Mouse (Mus musculus) testis, postnatal 14 days (tissue): ENCODE results near the gene Zbtb12.
"Not testable (repeated sequence)": the region's sequence is repeated elsewhere in the genome, so short reads cannot be mapped to it uniquely, and the experiment has no call there.

Source experiments
- DNase-seq: peaks from one replicate; pipeline ENCODE4 v3.0.0; 2021; ENCODE audit warnings: low spot score

Zbtb12 gene

DNA sequence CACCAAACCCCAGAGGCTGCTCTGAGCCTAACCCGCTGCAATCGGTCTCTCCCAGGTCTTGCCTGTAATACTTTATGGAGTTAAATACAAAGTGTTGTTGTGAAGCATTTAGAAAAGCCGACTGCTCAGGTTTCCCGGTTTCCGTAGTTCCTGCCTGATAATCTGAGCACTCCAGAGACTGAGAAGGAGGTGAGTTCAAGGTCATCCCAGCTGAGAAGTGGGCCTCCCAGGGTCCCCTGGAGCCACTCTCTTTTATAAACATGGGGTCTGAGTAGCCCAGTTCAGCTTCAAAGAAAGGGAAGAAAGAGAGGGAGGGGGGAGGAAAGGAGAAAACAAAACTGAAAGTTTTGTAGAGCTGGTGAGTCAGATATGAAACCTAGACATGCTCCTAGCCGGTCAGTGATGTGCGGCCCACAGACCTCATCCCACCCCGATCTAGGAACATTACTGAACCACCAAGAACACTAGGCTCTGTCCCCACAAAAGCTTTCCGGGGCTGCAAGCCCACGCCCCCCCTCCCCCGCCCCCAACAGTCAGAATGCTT is at the start of gene Zbtb12:
Gene Zbtb12 (plus strand): TSS at position 148 of the 544 bp plus-strand sequence.
- no peak for DNase-seq

DNA sequence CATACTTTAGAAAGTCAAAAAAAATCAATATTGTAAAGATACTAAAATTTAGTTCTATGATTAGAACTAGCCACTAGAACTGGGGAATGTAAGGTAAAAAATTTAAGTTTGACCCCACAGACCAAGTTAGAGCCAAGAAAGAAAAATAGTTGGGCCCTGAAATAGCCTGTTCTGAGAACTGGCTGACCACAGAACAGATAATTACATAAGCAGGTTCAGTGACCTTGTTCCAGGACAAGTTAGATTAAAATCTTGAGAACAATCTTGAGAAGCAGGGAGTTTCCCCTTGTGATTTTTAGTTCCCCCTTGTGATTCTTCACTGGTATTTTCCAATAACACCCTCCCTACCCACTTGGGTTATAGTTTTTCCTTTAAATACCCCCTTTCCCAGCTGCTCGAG is 48.5 kb upstream of the Zbtb12 start:
- DNase-seq, result not testable (repeated sequence)

DNA sequence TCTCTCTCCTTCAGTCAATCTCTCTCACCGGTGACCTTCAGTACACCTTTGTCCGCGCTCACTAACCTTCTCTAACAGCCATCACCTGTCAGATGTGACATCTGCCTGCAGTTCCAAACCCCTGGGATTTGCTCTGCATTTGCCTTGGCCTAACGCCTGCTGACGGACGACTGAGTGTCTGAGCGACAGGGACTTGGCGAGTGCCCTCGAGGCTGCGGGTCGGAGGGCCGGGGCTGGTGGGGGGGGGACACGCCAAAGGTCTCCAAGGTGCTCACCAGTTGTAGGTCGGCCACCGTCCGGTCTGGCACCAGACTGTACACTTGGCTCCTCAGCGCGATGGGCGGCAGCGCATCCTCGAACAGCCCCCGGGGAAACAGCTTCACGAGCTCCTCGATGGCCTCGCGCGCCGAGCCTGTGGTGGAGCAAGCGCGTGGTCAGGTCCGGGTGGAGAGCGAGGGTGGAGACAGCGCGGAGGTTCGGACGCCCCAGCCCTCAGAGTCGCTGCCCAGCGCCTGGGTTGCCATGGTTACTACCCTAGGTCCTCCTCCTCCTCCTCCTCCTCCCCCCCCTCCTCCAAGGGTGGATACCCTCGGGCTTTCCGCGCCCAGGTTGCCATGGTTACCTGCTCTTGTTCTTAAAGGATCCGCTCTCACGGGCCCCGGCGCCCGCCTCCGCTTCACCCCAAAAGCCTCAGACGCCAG is 43.0 kb upstream of the Zbtb12 start:
- no peak for DNase-seq

DNA sequence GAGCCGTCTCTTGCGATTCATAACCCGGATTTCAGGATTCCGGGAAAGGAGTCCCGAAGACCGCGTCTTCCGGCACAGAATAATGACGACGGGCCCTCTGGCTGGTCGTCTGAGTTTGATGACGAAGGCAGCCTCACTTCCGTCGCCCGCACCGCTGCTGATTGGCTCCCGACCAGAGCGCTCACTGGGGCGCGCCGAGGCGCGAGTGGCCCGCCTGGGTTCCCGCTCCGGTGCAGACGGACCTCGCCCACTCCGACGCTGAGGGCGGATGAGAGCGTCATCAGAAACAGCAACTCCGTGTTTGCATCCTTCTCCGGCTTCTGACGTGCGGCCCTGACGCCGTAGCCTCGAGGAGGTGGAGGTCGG is 42.4 kb upstream of the Zbtb12 start, which contains the start of the genes Stk19 and Dxo:
Gene Stk19 (minus strand): TSS at position 90 of the 366 bp plus-strand sequence.
Gene Dxo (plus strand): TSS at position 164 of the 366 bp plus-strand sequence.
- DNase-seq, result peak; percentile 96

DNA sequence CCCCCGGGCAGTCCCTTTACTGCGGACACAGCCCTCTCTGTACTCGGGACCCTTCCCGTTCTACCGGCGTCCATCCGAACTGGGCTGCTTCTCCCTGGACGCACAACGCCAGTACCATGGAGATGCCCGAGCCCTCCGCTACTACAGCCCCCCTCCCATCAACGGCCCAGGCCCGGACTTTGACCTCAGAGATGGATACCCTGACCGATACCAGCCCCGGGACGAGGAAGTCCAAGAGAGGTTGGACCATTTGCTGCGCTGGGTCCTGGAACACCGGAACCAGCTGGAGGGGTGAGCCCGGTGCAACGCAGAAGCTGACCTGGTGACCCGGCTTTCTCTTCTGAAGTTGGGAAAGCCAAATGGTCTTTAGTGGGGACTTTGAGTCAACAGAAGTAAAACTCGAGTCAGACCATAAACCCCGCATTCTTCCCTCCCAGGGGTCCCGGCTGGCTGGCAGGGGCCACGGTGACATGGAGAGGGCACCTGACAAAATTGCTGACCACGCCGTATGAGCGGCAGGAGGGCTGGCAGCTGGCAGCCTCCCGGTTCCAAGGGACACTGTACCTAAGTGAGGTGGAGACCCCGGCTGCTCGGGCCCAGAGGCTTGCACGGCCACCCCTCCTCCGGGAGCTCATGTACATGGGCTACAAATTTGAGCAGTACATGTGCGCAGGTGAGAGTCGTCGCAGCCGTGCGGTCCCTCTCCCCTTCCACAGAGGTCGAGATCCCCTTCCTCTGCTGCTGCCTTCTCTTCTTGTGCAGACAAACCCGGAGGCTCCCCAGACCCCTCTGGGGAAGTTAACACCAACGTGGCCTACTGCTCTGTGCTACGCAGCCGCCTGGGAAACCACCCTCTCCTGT is 41.6 kb upstream of the Zbtb12 start:
- no peak for DNase-seq

DNA sequence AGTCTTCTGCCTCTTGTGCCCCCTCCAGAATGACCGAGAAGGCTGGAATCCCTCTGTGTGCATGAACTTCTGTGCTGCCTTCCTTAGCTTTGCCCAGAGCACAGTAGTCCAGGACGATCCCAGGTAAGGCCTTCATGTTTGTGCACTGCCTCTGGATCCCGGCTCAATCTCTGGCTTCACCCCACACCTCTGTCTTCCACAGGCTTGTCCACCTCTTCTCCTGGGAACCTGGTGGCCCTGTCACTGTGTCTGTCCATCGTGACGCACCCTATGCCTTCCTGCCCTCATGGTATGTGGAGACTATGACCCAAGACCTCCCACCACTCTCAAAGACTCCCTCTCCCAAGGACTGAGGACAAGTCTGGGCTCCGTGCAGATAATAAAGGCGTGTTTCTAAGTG is 40.5 kb upstream of the Zbtb12 start:
- no peak for DNase-seq

DNA sequence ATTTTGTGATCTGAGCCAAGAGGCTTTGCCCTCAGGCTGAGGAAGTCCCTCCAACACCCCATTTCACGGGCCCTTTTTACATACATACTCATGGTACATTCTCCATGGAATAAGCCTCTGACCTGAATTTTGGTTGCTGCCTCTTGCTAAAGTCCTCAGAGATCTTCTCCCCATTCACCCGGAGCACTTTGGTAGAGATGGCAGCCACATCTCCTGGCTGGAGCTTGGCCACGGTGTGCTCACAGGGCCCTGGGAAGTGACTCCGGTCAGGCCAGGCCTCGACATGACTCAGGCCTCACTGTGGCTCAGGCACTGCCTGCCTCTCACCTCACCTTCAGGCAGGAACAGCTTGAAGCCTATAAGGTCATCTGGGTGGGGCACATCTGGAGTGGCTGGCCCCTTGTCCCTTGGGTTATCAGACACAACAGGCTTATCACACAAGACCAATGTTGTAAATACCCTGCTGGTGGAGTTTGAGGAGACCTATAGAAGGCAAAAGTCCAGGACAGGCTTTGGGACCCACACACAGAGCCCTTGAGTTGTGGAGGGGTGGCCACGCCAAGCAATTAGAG is 38.5 kb upstream of the Zbtb12 start:
- no peak for DNase-seq

DNA sequence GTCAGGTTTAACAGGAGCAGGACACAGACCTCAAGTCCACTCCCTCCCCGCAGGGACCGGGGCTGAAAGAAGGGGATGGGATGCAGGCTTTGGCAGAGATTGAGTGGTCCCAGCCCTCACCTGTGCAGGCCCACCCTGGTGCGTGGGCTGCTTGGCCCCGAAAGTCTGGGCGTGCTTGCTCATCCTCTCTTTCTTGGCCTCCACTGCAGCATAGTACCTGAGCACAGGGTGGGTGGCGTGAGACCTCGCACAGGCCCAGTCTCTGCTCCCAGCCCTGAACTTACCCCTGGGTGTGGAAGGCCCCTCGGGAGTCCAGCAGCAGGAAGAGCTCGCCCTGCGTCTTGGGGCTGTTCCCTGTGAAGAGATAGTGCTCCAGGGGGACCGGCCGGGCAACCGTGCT is 34.4 kb upstream of the Zbtb12 start:
- no peak for DNase-seq

DNA sequence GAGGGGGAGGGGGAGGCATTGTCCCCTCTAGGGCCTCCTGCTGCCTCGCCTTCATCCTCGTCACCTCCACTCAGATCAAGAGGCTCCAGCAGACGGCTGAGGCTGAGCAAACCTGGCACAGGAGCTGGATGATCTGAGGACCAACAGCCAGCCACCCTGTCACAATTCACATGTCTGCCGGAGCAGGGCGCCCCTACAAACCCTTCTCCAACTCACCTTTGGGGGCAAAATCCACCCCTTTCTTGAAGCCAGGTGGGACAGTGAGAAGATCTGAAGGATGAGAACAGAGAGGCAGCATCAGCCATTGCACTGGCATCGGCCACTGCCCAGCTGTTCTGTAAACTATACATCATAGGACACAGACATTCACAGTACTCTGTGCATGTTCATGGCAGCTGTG is 32.1 kb upstream of the Zbtb12 start:
- no peak for DNase-seq

DNA sequence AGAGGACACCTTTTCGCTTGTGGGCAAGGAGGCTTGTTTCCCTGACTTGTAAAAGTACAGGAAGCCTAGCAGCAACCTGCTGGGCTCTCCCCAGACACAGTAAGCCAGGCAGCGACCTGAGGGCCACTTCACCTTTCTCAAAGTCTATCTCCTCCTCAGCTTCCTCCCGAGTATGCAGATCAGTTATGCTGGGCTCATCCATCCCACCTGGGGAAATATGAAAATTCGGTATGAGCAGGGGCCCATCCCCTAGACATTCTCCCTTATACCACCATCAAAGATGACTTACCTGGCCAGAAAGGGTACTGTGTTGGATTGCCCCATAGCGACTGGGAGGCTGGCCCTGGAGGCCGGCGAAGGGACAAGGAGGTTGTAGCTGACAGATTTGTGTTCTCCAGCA is 31.7 kb upstream of the Zbtb12 start:
- DNase-seq, result no peak

DNA sequence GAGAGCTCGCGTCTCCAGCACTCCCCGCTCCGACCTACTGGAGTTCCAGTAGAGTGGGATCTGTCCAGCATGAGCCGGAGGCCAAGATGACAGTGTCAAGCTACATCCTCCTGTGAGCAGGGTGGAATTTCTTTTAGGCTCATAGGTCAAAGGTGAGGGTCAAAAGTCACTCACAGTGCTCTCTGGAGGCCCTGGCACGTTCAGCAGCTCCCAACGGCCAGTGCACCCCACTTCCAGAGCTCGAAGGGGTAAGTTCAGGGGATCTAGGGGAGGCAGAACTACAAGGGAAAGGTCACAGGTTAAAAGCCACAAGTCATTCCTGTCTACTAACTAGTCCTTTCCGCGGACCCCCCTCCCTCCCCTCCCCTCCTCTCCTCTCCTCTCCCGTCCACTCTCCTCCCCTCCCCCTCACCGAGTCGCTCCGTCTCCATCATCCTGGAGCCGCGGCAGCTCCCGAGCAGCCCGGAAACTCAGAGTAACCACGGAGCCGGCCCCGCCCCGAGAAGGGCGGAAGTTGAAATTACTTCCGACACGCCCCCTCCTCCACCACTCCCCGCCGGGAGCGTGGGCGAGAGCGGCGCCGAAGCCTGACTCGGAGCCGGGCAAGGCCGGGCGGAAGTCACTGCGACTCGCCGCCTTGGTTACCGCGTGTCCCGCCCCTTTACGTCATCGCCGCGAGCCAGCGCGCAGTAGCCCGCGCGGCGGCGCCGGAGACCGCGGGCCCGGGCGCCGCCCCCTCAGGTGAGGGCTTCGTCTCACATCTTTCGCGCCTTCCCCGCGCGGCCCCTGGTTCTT is 29.4 kb upstream of the Zbtb12 start, which contains the start of the genes Skiv2l and Nelfe:
Gene Skiv2l (minus strand): TSS at position 489 of the 795 bp plus-strand sequence.
Gene Nelfe (plus strand): TSS at position 670 of the 795 bp plus-strand sequence.
- peak; percentile 97 for DNase-seq

DNA sequence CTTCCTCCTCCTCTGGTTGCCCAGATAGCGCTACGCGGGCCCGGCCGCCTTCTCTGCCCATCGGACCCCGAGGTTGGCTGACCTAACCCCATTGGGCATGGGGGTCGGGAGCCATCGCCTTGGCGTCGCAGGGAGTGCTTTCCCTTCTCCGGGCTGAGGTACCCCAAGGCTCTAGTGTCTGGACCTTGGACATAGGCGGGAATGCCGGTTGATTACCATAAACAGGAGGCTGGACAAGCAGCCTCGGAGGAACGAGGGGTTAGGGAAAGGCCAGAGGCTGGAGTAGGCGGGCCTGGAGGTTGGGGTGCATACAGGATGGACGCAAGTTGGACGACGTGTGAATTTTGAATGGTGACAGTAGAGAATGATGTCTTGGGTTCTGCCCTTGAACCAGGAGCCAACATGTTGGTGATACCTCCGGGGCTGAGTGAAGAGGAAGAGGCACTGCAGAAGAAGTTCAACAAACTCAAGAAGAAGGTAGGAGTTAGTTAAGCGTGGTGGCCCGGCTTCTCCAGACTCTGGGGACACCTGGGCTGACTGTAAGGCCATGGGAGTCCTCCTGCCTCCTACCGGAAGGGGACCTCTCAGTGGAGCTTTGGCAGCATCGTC is 28.7 kb upstream of the Zbtb12 start:
- no peak for DNase-seq

DNA sequence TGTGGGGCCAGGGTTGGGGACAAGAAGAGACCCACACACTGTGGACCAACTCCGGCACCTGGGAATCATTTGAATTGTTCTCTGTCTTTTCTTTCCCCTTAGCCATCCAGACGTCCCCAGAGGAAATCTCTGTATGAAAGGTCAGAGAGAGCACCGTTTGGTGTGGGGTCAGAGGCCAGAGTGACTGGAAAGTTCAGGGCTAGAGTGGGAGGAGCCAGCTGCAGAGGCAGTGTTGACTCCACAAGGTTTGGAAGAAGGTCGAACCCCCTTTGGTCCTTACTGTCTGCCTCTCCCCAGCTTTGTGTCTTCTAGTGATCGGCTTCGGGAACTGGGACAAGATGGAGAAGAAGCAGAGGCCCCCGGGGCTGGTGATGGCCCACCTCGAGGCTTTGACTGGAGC is 25.8 kb upstream of the Zbtb12 start:
- no peak for DNase-seq

DNA sequence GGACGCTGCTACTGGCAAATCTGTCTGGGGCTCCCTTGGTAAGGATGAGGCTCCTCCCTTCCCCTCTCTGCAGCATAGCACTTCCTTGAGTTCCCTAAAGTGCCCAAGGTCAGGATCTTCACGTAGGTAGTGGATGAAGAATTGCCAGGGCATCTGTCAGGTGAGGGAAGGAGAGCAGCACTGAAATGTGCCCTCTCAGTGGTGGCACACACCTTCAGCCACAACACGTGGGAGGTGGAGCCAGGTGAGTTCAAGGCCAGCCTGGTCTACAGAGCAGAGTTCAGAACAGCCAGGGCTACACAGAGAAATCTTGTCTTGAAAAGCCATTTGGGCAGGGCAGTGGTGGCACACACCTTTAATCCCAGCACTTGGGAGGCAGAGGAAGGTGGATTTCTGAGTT is 24.5 kb upstream of the Zbtb12 start:
- DNase-seq, result no peak

DNA sequence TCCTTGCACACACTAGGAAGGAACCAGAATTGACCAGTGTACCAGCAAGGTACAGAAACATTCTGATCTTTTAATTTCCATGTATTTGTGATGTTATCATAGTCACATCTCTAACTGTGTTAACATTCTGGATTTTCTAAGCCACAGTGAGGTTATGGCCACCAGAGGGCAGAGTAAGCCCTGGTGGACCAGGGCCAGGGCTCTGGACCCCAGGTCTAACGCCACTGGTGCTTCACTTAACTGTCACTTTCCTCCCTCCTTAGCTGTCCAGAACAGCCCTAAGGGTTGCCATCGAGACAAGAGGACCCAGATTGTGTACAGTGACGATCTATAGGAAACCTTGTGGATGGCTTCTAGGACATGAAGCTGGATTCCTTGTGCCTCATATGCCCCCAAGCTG is 23.5 kb upstream of the Zbtb12 start:
- DNase-seq, result no peak

DNA sequence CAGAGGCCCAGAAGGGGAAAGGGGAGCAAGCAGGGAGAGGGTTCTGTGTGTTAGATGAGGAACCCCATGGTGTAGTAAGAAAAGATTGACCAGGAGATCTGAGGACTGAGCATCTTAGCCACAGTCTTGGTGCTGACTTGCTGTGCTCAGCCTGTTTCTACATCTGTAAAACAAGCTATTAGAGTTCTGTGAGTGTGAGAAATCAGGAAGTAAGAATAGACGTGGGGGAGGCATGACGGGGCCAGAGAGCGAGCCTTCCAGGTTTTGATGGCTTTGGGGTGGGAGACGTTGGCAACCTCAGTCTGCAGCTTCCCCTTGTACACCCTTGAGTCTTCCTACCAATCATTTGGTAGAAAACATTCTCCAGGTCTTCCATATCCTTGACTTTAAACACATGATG is 20.6 kb upstream of the Zbtb12 start:
- no peak for DNase-seq

DNA sequence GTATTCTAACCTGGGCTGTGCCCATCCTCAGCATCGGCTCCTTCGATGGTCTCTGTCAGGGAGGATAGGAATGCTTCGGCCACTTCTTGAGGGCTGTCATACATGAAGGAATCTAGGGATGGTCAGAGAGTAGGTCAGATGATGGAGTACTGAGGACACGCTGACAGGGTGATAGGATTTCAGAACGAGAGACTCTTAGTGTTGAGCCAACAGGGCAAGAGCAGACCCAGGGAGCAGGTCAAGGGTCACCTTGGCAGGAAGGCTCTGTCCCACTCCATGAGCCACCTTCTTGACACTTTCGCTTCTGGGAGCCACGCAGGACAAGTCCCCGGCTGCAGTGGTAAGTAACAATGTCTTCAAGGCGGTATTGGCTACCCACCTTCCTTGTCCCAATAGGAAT is 18.8 kb upstream of the Zbtb12 start:
- DNase-seq, result no peak

DNA sequence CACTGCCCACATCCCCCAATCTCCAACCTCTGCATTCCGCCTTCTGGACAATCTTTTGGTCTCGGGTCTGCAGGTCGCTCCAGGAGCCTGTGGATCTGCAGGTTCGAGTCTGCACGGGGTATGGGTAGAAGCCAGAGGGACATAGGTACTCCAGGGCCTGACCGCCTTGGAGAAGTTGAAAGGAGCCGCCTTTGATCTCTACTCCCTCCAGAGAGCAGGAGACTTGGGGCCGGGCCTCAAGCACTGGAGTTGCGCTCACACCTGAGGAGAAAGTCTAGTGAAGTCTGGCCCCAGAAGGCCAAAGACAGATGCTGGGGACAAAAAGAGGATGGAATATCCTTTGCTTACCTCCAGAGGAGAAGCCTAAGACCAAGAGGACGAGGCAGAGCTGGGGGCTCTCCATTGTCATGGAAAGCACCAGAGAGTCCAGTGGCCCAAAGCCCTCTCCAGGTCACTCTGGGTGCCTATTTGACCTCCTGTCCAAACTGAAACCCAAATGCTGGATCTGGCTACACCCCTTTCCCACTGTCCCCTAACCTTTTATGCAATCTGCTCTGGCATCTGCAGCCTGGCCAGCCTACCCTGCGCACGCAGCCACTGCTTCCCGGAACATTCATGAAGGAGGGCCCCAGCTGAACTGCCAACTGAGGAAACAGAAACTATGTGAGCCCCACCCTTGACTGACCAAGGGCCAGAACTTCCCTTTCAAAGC is 17.4 kb upstream of the Zbtb12 start:
- no peak for DNase-seq

DNA sequence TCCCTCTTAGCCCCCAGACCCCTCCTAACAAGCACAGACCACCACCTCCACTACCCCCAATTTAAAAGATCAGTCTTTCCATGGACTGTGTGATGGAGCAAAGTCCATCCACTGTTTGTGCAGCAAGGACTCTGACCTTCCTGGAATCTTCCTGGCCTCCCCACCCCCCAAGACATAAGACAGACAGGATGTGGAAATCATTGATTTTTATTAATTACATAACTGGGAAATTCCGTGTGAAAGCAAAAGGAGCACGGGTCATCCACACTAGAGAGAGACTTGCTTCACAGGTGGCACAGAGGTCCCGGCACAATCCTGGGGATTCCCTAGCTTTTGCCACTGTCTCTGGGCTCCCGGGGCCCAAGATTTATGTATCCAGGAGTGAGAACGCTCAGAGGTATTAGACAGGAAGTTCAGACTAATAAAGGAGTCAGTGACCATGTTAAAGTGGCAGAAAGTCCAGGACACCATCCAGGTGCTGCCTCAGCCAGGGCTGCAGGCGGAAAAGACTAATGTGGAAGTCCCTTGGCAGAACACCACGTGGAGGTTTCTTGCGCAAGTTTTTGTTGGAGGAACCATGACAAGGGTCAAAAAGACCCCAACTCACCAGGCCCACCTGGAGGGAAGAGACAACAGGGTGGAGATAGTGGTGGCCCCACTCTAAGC is 16.7 kb upstream of the Zbtb12 start, which contains the start of gene Cfb:
Gene Cfb (minus strand): TSS at position 103 of the 666 bp plus-strand sequence.
- no peak for DNase-seq

DNA sequence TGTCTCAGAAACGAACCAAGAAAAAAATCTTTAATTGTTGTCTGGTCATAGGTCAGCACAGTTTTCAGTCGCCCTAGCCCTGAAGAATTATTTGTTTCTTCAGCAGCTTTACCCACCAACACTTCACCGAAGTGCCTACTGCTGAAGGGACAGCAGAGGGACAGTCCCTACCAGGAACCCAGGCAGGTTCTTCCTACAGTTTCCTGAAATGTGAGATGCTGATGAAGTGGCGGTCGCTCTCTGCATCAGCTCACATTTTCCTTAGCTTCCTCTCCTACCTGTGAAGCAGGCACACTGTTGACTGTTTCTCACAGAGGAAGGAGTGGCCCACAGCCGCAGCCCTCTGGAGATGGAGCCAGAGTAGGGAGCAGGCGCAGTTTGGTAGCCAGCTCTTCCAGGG is 13.3 kb upstream of the Zbtb12 start:
- no peak for DNase-seq
